Mouse (Mus musculus): ENCODE data around the gene Klhl26.

The Klhl26 gene

GRCm38 (mm10) chr8:70501820-70502529, 25.2 kb upstream of the Klhl26 start:
- DNase-seq (ENCODE audit: low read depth, low spot score) = no peak

GRCm38 (mm10) chr8:70500386-70501301, 23.9 kb upstream of the Klhl26 start:
- no peak for DNase-seq (ENCODE audit: low read depth, low spot score)

DNA sequence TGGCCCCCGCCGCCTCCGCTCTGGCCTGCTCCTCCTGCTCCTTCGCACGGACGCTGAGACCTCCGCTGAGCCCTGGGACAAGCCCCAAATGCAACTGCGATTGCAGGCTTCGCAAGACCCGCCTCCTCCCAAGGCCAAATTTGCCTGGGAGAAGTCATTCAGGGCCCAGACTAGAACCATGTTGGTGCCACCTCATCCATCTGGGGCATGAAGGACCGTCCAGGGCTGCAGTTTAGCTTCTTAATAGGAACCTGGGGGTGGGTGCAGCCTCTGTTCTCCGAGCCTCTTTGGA, 18.9 kb upstream of the Klhl26 start:
- no peak for DNase-seq (ENCODE audit: low read depth, low spot score)

DNA sequence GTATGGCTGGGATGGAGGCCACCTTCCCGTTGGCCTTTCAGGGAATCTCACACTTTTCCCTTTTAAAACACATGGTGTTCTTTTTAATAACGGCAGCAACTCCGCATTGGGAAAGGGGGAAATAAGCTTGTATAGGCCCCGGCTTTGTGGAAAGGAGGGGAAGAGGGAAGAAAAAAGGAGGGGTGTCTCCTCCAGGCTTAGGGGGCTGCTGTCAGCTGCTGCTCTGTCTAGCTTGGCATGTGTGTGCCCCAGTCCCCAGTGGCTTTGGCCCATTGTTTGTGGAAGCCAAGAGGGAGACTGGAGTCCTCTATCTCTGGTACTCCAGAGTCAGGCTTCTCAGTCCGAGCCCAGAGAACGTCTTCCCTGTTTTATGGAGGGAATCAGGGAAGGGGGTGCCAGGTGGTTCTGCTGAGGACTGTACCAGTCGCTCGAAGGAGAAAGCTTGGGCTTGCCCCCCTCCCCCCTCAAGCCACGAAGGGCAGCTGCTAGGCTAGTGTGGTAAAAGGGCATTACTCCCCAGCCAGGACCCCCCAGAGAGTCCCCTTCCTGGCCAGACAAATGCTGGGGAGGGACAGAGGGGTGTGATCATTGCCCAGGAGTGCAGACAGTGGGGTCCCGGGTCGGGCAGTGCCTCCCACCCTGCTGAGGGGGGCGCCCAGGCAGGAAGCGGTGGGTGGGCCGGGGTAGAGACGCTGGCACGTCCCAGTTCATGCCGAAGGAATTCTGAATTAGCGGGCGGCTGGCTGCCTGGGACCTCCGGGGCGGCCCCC, 18.4 kb upstream of the Klhl26 start:
- no peak for DNase-seq (ENCODE audit: low read depth, low spot score)

DNA sequence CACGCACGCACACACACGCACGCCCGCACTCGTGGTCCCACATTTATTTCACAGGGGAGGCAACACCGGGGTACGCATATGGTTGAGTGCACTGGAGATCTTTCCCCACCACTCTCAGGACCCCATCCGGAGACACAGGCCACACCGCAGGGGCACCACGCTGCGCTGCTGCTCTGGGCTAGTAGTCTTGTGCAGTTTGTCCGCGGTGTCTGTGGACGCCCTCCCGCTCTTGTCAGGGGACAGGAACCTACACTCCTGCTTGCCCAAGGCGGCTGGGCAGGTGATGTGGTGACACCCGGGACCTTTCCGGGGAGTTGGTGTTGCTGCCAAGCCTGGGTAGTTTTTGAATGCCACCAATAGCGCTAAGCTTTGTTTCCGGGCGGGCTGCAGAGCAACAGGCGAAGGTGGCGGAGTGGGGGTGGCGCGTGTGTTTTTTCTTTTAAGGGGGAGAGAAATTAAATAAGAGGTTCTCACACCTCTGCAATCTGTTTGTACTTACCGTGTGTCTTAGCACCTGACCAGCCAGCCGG, 17.7 kb upstream of the Klhl26 start:
- no peak for DNase-seq (ENCODE audit: low read depth, low spot score)

- DNase-seq (ENCODE audit: low read depth, low spot score) = no peak
Observed at GRCm38 (mm10) chr8:70493692-70494415, 17.1 kb upstream of the Klhl26 start.

GRCm38 (mm10) chr8:70492664-70493640, 16.2 kb upstream of the Klhl26 start, which contains the start of gene Crlf1:
Gene Crlf1 (plus strand): TSS chr8:70493158.
- no peak for DNase-seq (ENCODE audit: low read depth, low spot score)

DNA sequence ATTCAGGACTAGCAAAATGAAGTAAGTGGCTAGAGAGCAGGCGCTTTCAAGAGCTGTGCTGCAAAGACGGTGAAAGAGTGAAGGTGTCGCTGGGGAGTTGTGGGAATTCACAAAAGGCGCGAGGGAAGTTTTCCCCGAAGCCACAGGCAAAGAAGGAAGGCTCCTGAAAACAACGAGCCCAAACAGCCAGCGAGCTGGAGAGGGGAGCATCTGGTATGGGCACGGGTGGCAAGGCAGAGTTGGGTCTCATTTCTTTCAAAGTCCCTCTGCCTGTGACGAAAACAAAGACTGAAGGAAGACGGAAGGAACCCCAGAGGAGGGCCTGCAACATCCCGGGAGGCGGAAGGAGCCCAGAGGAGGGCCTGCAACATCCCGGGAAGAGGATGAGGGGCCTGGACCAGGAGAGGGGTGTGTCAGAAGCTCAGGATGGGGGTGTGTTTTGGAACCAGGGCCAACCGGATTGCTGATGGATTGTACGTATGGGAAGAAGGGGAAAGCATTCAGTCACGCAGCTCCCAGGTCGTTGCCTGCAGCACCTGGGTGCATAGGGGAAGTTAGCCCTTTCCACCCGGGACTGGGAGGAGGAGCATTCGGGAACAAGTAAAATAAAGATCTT, 14.2 kb upstream of the Klhl26 start:
- DNase-seq (ENCODE audit: low read depth, low spot score) = no peak

DNA sequence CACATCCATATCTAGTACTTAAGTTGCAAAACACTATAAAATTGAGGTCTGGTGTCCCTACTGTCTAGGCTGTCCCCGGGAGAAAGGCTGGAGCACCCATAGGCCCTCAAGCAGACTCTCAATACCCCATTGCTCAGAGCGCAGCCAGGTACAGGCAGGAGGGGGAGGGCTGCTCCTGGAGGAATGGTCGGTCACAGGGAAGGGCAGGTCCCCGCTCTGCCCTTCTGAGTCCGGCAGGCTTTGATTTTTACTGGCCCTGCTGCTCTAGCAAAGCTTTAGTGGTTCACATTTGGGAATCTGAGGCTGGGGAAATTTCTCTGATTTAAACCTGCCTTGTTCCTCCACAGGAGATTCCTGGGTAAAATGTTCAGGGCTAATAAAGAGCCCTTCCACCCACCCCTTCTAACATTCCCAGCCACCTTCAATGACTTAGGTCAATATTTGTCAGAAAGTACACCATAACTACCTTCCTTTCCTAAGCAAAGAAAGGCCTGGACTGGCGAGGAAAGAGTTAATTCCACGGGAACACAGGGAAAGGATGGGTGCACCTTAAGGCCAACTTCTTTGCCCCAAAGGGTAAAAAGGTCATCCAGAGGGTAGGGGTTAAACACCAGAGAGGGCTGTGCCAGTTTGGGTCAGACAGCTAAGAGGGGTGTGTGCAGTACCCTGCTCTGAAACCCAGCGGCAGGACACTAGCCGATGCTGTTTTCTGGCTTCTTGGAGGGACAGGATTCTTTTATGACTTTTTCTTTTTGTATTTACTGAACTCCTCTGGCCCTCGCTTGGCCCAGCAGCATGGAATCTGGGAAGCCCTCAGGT, 13.5 kb upstream of the Klhl26 start:
- no peak for DNase-seq (ENCODE audit: low read depth, low spot score)

GRCm38 (mm10) chr8:70489576-70489975, 12.8 kb upstream of the Klhl26 start:
- no peak for DNase-seq (ENCODE audit: low read depth, low spot score)

DNA sequence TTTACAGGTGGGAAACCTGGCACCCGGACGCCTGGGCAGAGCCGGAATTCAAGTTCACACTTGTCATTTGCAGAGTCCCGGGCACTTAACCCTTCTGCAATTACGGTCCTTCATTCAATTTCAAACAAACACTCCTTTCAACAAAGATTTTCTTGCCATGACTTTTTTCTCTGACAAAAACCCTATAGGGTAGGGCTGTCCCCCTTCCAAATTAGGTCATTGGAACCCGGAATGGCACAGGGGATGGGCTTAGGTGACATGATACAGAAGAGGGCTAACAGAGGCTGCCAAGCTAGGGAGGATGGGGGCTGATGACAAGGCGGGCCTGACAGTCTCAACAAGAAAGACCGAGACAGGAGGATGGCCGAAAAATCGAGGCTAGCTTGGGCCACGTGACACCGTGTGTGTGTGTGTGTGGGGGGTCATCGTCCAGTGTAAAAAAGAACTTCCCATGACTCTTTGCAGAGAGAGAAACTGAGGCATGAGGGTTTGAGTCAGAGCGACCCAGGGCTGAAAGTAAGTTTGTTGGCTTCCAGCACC, 12.2 kb upstream of the Klhl26 start:
- no peak for DNase-seq (ENCODE audit: low read depth, low spot score)

DNA sequence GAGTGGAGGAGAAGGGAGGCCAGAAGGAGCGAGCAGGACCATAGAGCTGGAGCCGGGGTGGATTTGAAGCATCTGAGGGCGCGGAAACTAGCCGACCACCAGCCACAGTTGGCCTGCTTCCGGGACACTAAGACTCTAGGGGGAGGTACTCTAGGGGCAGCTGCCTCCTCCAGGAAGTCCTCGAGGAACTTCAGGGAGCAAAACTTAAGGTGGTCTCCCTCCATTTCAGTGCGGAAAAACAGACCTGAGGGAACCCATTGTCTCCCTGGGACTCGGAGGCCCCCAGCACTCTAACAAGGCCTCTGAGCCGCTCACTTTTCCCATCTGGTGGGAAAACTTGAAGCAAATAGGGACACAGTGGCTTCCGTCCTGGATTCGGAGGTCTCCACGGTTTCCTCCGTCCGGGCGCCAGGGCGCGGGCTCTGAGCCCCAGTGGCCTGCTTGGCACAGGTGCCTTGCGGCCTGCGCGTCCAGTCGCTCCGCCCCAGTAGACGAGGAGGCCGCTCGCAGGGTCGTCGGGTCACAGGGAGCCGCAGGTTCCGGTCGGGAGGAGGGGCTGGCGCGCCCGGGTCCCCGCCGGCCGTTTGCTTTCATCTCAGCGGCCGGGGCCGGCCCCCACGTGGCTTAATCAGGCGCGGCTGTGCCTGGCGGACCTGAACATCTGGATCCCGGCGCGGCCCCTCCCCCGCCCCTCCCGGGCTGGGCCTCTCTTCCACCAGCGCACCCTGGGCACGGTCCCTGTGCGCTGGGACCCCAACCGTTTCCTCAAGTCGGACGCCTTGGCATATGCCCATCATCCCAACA, 11.4 kb upstream of the Klhl26 start:
- DNase-seq (ENCODE audit: low read depth, low spot score) = no peak

DNA sequence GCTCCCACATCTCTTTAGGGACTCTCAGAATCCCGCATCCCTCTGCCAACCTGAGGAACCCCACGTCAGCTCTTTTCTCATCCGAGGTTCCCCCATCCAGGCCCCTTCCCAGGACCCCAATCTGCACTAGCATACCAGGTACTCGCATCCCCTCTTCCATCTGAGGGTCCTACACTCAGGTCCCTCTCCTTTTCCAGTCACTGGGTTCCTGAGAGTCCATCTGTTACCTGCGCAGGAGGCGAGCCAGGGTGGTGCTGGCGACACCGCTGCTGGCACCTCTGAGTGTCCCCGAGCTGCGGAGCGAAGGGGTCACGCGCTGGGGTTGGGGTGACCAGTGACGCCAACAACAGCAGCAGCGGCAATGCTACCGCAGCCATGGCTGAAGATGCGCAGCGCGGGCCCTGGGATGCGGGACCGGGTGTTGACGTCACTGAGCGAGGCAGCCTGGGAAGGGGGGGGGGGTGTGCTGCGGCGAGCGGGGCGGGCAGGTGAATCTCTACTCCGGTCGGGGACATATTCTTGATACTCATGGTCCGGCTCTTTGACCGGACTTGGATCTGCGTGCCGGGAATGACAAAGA, 10.3 kb upstream of the Klhl26 start, which contains the start of gene Tmem59l:
Gene Tmem59l (minus strand): TSS at position 418 of the 580 bp plus-strand sequence.
- no peak for DNase-seq (ENCODE audit: low read depth, low spot score)

GRCm38 (mm10) chr8:70486191-70486681, 9.5 kb upstream of the Klhl26 start:
- no peak for DNase-seq (ENCODE audit: low read depth, low spot score)

- DNase-seq (ENCODE audit: low read depth, low spot score) = no peak
Observed at GRCm38 (mm10) chr8:70482943-70483342, 6.2 kb upstream of the Klhl26 start.

DNA sequence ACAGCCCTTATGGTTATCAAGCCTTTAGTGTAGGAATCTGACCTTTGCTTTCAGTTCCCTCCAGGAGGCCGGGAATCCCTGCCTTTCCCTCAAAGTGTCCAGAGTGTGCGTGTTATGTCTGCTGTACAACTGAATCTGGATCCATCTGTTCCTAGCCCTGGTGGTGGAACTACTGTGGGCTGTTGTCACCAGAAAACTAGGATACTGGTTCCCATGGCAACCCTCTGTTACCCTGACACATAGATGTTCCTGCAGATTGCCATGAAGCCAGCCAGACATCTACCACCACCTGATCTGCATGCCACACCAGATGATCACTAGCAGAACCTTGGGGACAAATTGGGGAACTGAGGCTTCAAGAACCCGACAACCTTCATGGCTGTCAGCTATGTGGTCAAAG, 5.1 kb upstream of the Klhl26 start:
- no peak for DNase-seq (ENCODE audit: low read depth, low spot score)

Data from mesoderm, embryonic 11.5 days (tissue).